Mouse (Mus musculus) kidney, adult 11 months (tissue): ENCODE measurements around the gene Ttc7b.
A peak's percentile ranks its signal among the peaks of the same experiment; 100 is the strongest.

Experiments
- DNase-seq: peaks from one replicate; pipeline ENCODE4 v3.0.0; 2022

Gene Ttc7b

GRCm38 (mm10) chr12:100293956-100294355, 226.7 kb downstream of the Ttc7b start:
- peak; percentile 51 for DNase-seq

GRCm38 (mm10) chr12:100290711-100291685, 229.6 kb downstream of the Ttc7b start:
- DNase-seq = no peak

GRCm38 (mm10) chr12:100290178-100290531, 230.5 kb downstream of the Ttc7b start:
- no peak for DNase-seq

- DNase-seq = peak; percentile 76
Observed at GRCm38 (mm10) chr12:100289267-100290177, 231.1 kb downstream of the Ttc7b start.

- DNase-seq = peak; percentile 51
Observed at GRCm38 (mm10) chr12:100288018-100288417, 232.6 kb downstream of the Ttc7b start.

GRCm38 (mm10) chr12:100287565-100287964, 233.1 kb downstream of the Ttc7b start:
- DNase-seq = no peak

- no peak for DNase-seq
Observed at GRCm38 (mm10) chr12:100283283-100283682, 237.3 kb downstream of the Ttc7b start.

GRCm38 (mm10) chr12:100282025-100282885, 238.4 kb downstream of the Ttc7b start:
- DNase-seq = no peak

- DNase-seq = peak; percentile 89
Observed at GRCm38 (mm10) chr12:100280972-100281794, 239.4 kb downstream of the Ttc7b start.

GRCm38 (mm10) chr12:100279898-100280297, 240.7 kb downstream of the Ttc7b start:
- DNase-seq = no peak

GRCm38 (mm10) chr12:100278358-100278757, 242.3 kb downstream of the Ttc7b start:
- no peak for DNase-seq

- DNase-seq = no peak
Observed at GRCm38 (mm10) chr12:100277534-100277905, 243.1 kb downstream of the Ttc7b start.

GRCm38 (mm10) chr12:100276607-100277533, 243.8 kb downstream of the Ttc7b start:
- peak; percentile 71 for DNase-seq

GRCm38 (mm10) chr12:100275850-100276249, 244.8 kb downstream of the Ttc7b start:
- peak; percentile 79 for DNase-seq

- no peak for DNase-seq
Observed at GRCm38 (mm10) chr12:100273033-100273432, 247.6 kb downstream of the Ttc7b start.

- DNase-seq = no peak
Observed at GRCm38 (mm10) chr12:100269967-100270662, 250.5 kb downstream of the Ttc7b start.

- no peak for DNase-seq
Observed at GRCm38 (mm10) chr12:100268011-100268410, 252.6 kb downstream of the Ttc7b start.

GRCm38 (mm10) chr12:100265546-100266309, 254.9 kb downstream of the Ttc7b start:
- DNase-seq = no peak

- no peak for DNase-seq
Observed at GRCm38 (mm10) chr12:100264941-100265340, 255.7 kb downstream of the Ttc7b start.
